Mouse (Mus musculus) ES-E14 (cell line): ENCODE data around the gene Olfr23.

Experiments
- CHD2 ChIP-seq: IDR thresholded peaks from 2 replicates; pipeline ENCODE4 v1.6.1; 2014; ENCODE audit warnings: mild to moderate bottlenecking, low read depth, low read length, inconsistent platforms
- HCFC1 ChIP-seq: IDR thresholded peaks from 2 replicates; pipeline ENCODE4 v1.6.1; 2012; ENCODE audit warnings: low read length, inconsistent platforms, borderline replicate concordance; ENCODE audit not compliant: insufficient read depth
- MAFK ChIP-seq: IDR thresholded peaks from 2 replicates; pipeline ENCODE4 v1.6.1; 2014; ENCODE audit warnings: mild to moderate bottlenecking, low read depth, low read length, inconsistent platforms; ENCODE audit not compliant: insufficient read depth
- ZC3H11A ChIP-seq: IDR thresholded peaks from 2 replicates; pipeline ENCODE4 v1.6.1; 2012; ENCODE audit warnings: low read depth, mild to moderate bottlenecking, inconsistent platforms, low read length, borderline replicate concordance
- ZNF384 ChIP-seq: IDR thresholded peaks from 2 replicates; pipeline ENCODE4 v1.6.1; 2012; ENCODE audit warnings: low read depth, low read length, inconsistent platforms

- TF ChIP-seq ZC3H11A = no peak
- TF ChIP-seq CHD2 = no peak
- TF ChIP-seq HCFC1 = no peak
- no peak for TF ChIP-seq MAFK
- no peak for TF ChIP-seq ZNF384
These were observed 53.8 kb downstream of the Olfr23 start, which contains the start of gene Olfr398 for GRCm38 (mm10) chr11:73990307-73990706.
